Mouse (Mus musculus): ENCODE measurements at regions not wholly inside any gene's neighbourhood (a gene's known extent, or its start where the extent isn't known, plus 50 kb on each side); places are given as distances from the start of the nearest gene placed in this dataset.

DNA sequence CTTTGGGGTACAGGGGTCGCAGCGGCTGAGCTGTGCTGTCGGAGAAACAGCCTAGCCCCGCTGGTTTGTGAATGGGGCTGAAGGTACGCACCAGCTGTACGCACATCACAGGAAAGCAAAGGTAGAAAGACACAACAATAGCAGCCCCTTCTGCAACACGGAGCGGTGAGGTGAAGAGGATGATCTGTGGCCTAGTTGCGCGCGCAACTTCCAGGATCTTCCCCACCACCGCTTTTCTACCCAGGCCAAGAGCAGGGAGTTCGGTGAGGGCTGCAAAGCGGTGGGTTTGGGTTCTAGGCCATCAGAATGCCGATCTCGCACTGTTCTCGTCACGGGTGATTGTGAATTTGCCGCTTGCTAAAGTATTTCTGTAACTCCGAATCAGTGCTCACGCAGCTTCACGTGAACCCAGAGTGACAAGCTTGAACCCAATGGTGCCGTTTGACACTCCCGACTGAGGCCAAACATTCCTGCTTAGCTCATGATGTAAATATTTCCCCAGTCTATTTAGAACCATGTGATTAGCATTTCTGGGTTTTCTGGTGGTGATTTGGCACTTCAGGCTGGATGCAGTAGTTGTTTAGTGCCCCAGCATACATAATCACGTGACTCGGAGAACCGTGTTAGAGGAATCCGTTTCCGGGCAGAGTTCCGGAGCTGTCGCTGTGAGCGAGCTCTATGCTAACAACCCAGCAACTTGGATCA is 54.7 kb downstream of the Cryaa start:
- WGBS, result 89% methylated on average over 32 of the region's 32 CpGs
- no peak overlapping the region for H3K4me2 ChIP-seq
- H3K27me3 ChIP-seq, result no peaks in the 10 kb centered on the region
- H3K9me3 ChIP-seq, result no peaks in the 10 kb centered on the region
- H3K36me3 ChIP-seq, result no peaks in the 10 kb centered on the region
- H3K27ac ChIP-seq, result no peak overlapping the region
- no peak for ATAC-seq (ENCODE audit: borderline replicate concordance, extremely low read depth, low FRiP score, low TSS enrichment)
- H3K9ac ChIP-seq, result no peak overlapping the region
- H3K4me1 ChIP-seq, result peaks cover 21% of the 10 kb centered on the region
- H3K4me3 ChIP-seq, result no peak overlapping the region

DNA sequence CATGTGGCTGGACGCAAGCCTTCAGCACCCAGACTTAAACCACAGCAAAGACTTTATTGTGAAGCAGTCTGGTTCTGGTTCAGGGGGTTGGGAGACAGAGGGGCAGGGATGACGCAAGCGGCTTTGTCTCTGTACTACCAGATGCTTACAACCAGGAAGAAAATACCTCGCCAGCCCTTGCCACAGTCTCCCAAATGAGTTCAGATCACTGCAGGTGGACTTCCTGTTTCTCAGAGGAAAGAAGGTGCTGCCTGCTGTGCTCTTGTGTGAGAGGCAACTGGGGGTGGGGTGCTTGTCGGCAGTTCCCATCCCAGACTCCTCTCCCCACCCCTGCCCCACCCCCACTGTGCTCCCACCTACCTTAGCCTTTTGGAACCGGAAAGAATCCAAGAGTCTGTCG is 56.9 kb downstream of the Cryaa start:
- ATAC-seq (ENCODE audit: borderline replicate concordance, extremely low read depth, low FRiP score, low TSS enrichment), result no peak
- Histone ChIP-seq H3K9ac (no peak overlapping the region), H3K27ac (no peak overlapping the region), H3K36me3 (no peaks in the 10 kb centered on the region), H3K4me2 (no peak overlapping the region), H3K4me1 (peaks cover 15% of the 10 kb centered on the region), H3K4me3 (no peak overlapping the region), H3K9me3 (no peaks in the 10 kb centered on the region), H3K27me3 (no peaks in the 10 kb centered on the region)
- WGBS, result 53% methylated on average over 7 of the region's 7 CpGs

DNA sequence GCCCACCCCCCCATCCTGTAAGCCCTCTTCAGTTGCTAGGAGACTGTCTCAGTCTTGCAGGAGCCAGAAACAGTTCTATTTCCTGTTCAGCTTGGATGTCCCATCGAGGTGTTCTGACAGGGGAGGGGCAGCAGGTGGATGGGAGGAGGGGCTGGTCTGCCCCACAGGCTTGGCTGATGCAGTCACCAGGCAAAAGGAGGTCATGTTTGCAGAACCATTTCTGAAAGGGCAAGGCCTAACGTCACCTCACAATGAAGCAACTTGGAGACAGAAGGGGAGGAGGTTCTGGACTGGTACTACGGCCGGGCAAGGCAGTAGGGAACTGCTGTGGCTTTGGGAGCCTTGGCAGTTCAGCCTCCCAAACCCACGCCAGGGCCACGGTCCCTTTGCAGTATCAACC is 59.1 kb downstream of the Cryaa start:
- 53% methylated on average over 6 of the region's 6 CpGs for WGBS
- Histone ChIP-seq H3K27me3 (no peaks in the 10 kb centered on the region), H3K4me1 (peaks cover 18% of the 10 kb centered on the region), H3K9me3 (no peaks in the 10 kb centered on the region), H3K9ac (no peak overlapping the region), H3K4me2 (no peak overlapping the region), H3K27ac (no peak overlapping the region), H3K4me3 (no peak overlapping the region), H3K36me3 (no peaks in the 10 kb centered on the region)
- ATAC-seq (ENCODE audit: borderline replicate concordance, extremely low read depth, low FRiP score, low TSS enrichment), result 0 out of 2 replicates have a peak, but pooled peaks have one; percentile 20

DNA sequence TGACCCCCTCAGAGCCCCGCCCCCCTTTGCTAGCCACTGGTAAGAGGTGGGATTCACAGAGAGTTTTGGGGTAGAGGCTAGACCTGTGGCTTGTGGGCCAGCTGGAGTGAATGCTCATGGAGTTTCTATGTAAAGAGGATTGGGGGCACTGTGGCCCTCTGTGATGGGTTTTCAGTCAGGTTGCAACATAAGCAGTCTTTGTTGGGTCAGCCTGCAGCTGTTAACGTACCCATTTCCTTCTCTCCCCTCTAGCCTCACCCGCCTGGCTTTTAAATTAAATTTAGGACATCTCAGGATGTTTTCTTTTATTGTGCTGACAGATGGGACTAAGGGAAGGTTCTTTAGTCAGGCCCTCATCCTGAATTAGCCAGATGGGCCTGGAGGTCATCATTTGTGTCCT is 60.6 kb downstream of the Cryaa start:
- Histone ChIP-seq H3K27me3 (no peaks in the 10 kb centered on the region), H3K4me3 (no peak overlapping the region), H3K4me1 (peaks cover 18% of the 10 kb centered on the region), H3K9me3 (no peaks in the 10 kb centered on the region), H3K36me3 (no peaks in the 10 kb centered on the region), H3K4me2 (no peak overlapping the region), H3K27ac (no peak overlapping the region), H3K9ac (no peak overlapping the region)
- 70% methylated on average over 3 of the region's 3 CpGs for WGBS
- no peak for ATAC-seq (ENCODE audit: borderline replicate concordance, extremely low read depth, low FRiP score, low TSS enrichment)

DNA sequence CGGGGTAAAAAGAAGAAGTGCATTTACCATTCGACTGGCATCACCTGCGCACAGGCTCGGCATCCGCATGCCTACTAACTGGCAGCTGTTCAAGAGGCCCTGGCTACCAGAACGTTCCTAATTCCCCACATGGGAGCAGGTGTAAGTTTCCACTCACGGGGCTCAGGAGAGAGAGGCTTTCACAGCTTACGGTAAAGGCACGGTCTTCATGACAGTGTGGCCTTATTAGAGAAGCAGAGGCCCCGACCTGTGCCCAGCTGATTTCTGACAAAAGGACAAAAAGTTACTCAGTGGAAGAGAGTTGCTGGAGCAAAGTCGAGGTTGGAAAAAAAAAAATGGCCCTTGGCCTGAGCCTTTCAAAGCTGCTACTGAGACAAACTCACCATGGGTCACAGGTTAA is 62.0 kb downstream of the Cryaa start:
- Histone ChIP-seq H3K36me3 (no peaks in the 10 kb centered on the region), H3K9me3 (no peaks in the 10 kb centered on the region), H3K4me2 (no peak overlapping the region), H3K4me1 (peaks cover 18% of the 10 kb centered on the region), H3K27ac (peak overlapping the region; percentile 41), H3K9ac (no peak overlapping the region), H3K4me3 (no peak overlapping the region), H3K27me3 (no peaks in the 10 kb centered on the region)
- 50% methylated on average over 11 of the region's 11 CpGs for WGBS
- no peak for ATAC-seq (ENCODE audit: borderline replicate concordance, extremely low read depth, low FRiP score, low TSS enrichment)

DNA sequence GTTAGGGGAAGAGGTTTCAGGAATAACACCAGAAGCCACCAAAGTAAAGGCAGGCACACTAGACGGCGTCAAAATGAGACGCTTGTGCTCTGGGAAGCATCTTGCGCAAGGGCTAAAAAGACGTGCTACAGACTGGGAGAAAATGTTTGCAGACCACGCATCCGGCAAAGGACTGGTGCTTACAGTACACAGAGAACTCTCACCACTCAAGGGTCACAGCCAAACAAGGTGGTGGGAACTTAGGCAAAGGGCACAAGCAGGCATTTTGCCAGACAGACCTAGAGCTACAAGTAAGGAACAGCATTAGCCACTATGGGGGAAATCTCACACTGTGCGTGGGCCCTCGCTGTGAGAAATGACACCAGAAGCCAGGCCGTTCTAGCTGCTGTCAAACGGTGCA is 62.5 kb downstream of the Cryaa start:
- no peaks in the 10 kb centered on the region for H3K27me3 ChIP-seq
- H3K4me1 ChIP-seq, result peaks cover 16% of the 10 kb centered on the region
- peak overlapping the region; percentile 41 for H3K27ac ChIP-seq
- no peaks in the 10 kb centered on the region for H3K36me3 ChIP-seq
- H3K4me3 ChIP-seq, result no peak overlapping the region
- H3K9me3 ChIP-seq, result no peaks in the 10 kb centered on the region
- no peak for ATAC-seq (ENCODE audit: borderline replicate concordance, extremely low read depth, low FRiP score, low TSS enrichment)
- no peak overlapping the region for H3K4me2 ChIP-seq
- no peak overlapping the region for H3K9ac ChIP-seq
- 39% methylated on average over 11 of the region's 11 CpGs for WGBS

DNA sequence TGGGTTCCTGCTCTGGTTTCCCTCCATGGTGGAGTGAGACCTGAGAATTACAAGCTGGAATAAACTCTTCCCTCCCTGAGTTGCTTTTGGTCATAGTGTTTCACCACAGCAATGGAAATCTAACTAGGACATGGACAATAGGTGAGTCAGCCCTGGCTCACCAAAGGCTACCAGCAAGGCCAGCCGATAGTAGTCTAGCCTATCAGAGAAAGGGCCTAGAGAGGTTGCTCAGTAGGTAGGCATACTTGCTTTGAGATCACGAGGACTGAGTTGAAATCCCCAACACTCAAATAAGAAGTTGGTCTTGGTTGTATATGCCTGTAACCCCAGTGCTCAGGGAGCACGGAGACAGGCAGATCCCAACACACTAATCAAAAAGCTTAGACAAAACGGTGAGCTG is 66.0 kb downstream of the Cryaa start:
- Histone ChIP-seq H3K4me2 (no peak overlapping the region), H3K4me3 (no peak overlapping the region), H3K4me1 (peaks cover 46% of the 10 kb centered on the region), H3K27ac (no peak overlapping the region), H3K9me3 (no peaks in the 10 kb centered on the region), H3K36me3 (no peaks in the 10 kb centered on the region), H3K9ac (no peak overlapping the region), H3K27me3 (no peaks in the 10 kb centered on the region)
- WGBS, result 91% methylated on average over 4 of the region's 4 CpGs
- no peak for ATAC-seq (ENCODE audit: borderline replicate concordance, extremely low read depth, low FRiP score, low TSS enrichment)

DNA sequence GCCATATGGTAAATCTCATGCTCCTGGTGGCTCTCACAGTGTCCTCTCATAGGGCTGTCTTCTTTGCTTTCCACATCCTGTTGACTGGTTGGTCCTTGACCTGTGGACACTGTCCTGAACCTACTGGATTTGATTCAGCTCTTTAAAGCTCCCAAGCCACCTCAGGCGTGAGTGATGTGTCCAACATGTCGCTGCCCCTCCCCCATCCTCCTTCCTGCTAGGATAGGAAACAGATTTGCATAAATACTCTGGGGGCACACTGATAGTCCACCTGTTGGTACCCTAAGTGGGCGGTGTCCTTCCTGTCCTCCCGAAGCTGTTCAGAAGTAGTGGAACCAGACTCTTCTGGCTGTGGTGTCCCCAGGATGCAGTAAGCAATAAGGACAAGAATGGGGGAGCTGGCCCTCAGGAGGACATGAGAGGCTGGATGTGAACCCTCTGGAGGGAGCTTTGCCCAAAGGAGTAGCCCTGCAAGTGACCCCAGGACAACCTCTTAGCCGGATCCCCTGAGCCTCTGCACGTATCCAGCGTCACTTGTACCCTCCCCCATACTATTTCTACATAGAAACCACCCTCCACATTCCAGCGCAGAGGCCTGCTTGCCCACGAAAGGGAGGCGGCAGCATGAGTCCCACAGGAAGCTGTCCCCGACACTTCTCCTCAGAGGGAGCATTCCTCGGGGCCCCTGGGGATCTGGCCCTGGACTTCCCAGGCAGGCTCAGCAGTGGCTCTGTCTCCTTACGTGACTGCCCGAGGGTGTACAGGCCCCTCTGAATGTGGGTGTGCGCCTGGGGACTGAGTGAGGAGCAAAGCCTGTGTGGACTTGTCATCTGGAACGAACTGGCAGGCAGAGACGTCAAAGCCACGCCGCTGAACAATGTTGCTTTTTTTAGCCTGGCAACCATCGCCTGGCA is 68.8 kb downstream of the Cryaa start:
- peaks cover 42% of the 10 kb centered on the region for H3K4me1 ChIP-seq
- no peak overlapping the region for H3K4me3 ChIP-seq
- H3K27me3 ChIP-seq, result no peaks in the 10 kb centered on the region
- H3K4me2 ChIP-seq, result peak overlapping the region; percentile 18
- H3K9me3 ChIP-seq, result no peaks in the 10 kb centered on the region
- peak overlapping the region; percentile 13; the same call in 1 of the 2 replicates for H3K9ac ChIP-seq
- 10% methylated on average over 20 of the region's 20 CpGs for WGBS
- H3K27ac ChIP-seq, result peak overlapping the region; percentile 92
- no peaks in the 10 kb centered on the region for H3K36me3 ChIP-seq
- peak; percentile 79 for ATAC-seq (ENCODE audit: borderline replicate concordance, extremely low read depth, low FRiP score, low TSS enrichment)

DNA sequence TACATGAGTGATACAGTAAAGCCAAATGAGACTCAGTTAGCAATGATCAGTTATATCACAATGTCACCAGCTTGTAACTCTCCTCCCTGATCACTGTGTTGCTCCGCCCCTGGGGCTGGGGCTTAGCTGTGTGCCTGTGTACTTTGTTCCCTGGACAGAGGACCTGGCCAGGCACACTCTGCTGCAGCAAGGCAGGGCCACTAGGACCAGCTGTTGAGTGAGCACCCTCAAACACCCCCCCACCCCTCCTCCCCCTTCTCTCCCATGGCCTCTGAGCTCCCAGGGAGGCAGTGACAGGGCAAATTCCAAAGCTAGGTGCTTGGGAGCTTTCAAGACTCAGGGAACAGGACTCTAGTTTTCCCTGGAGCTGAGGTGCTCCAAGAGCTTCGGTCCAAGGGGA is 70.0 kb downstream of the Cryaa start:
- Histone ChIP-seq H3K27ac (peak overlapping the region; percentile 92), H3K4me3 (no peak overlapping the region), H3K9me3 (no peaks in the 10 kb centered on the region), H3K4me1 (peaks cover 42% of the 10 kb centered on the region), H3K9ac (no peak overlapping the region), H3K4me2 (no peak overlapping the region), H3K36me3 (no peaks in the 10 kb centered on the region), H3K27me3 (no peaks in the 10 kb centered on the region)
- 63% methylated on average over 2 of the region's 2 CpGs for WGBS
- no peak for ATAC-seq (ENCODE audit: borderline replicate concordance, extremely low read depth, low FRiP score, low TSS enrichment)

DNA sequence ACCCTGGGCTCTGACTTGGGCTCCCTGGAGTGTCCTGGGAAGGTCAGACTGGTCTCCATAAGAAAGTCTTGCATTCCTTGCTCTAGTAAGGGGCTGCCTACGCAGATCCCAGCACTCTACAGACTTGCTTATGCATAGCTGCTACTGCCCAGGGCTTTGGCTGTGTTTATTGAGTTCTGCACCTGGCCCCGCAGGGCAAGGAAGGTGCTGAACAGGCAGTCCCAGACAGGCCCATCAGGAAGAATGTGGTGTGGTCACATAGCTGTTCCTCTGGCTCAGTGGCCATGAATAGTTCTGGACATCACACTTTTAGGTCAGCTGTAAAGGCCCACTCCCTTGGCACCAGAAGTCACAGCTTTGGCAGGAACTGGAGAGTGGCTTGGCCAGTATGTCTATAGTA is 70.6 kb downstream of the Cryaa start:
- Histone ChIP-seq H3K27me3 (no peaks in the 10 kb centered on the region), H3K4me3 (no peak overlapping the region), H3K4me2 (no peak overlapping the region), H3K27ac (peak overlapping the region; percentile 92), H3K36me3 (no peaks in the 10 kb centered on the region), H3K9me3 (no peaks in the 10 kb centered on the region), H3K9ac (no peak overlapping the region), H3K4me1 (peaks cover 42% of the 10 kb centered on the region)
- no peak for ATAC-seq (ENCODE audit: borderline replicate concordance, extremely low read depth, low FRiP score, low TSS enrichment)
- 61% methylated on average over 2 of the region's 2 CpGs for WGBS

DNA sequence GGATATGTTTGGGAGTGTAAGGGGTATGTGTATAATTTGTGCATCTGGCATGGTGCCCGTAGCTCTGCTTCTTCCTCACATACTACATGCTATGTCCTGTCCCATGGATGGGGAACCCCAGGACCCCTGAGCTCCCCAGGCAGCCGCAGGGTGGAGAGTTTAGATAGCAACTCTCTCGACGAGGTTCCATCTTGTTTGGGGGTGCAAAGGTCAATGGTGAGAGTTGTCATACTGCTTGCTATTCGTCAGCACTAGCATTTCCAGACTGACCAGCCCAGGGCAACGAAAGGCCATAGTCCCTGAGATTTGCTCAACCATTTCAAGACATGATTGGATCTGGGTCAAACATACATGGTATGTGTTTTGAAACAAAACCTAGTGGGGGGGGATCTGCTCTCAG is 71.4 kb downstream of the Cryaa start:
- no peaks in the 10 kb centered on the region for H3K36me3 ChIP-seq
- H3K27ac ChIP-seq, result no peak overlapping the region
- peaks cover 42% of the 10 kb centered on the region for H3K4me1 ChIP-seq
- no peak overlapping the region for H3K4me2 ChIP-seq
- H3K4me3 ChIP-seq, result no peak overlapping the region
- H3K9me3 ChIP-seq, result no peaks in the 10 kb centered on the region
- WGBS, result 58% methylated on average over 6 of the region's 6 CpGs
- ATAC-seq (ENCODE audit: borderline replicate concordance, extremely low read depth, low FRiP score, low TSS enrichment), result no peak
- no peak overlapping the region for H3K9ac ChIP-seq
- H3K27me3 ChIP-seq, result no peaks in the 10 kb centered on the region

DNA sequence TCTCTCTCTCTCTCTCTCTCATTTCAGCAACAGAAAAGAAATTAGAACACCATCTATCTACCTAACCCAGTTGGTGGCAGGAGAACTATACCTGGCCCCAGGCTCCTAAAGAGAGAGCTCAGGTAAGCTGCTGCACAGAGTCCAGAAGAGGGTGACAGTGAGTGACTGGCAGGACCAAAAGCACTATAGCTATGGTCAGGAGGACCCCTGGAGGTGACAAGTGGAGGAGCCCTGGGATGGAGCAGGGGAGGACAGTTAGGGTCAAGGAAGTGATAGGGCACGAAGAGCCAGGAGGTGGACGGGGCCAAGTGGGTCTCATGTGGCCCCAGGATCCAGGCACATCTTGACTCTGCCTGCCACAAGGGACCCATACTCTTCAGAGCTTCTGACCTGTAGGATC is 73.7 kb downstream of the Cryaa start:
- H3K4me2 ChIP-seq, result no peak overlapping the region
- H3K9ac ChIP-seq, result no peak overlapping the region
- H3K4me1 ChIP-seq, result peaks cover 34% of the 10 kb centered on the region
- no peaks in the 10 kb centered on the region for H3K36me3 ChIP-seq
- ATAC-seq (ENCODE audit: borderline replicate concordance, extremely low read depth, low FRiP score, low TSS enrichment), result no peak
- H3K4me3 ChIP-seq, result no peak overlapping the region
- H3K9me3 ChIP-seq, result no peaks in the 10 kb centered on the region
- no peaks in the 10 kb centered on the region for H3K27me3 ChIP-seq
- WGBS, result 58% methylated on average over 2 of the region's 2 CpGs
- H3K27ac ChIP-seq, result no peak overlapping the region

All from lung, embryonic 15.5 days (tissue).